Mouse (Mus musculus): ENCODE measurements at regions not wholly inside any gene's neighbourhood (a gene's known extent, or its start where the extent isn't known, plus 50 kb on each side); places are given as distances from the start of the nearest gene placed in this dataset.

GRCm38 (mm10) chr2:94215455-94215854 lies 57.7 kb upstream of the Hsd17b12 start:
- TF ChIP-seq CTCF (IDR thresholded peaks at IDR 0.05) (no peak), POLR2A (IDR thresholded peaks at IDR 0.05; ENCODE audit: insufficient read depth, low read depth, low read length) (no peak), EP300 (IDR thresholded peaks at IDR 0.05; ENCODE audit: insufficient read depth, low read depth, low read length) (no peak)

Data from heart, adult 2 months (tissue).